In genomic region chr11:78551059-78551398, GRCm38 (mm10) we compare ENCODE assay signal across 9 mouse cellular contexts. TPM values are rescaled to one million over a fixed set of nuclear protein-coding genes. Genes with fewer than 3 reads are reported as not detected.
DNase-seq lines count a peak whose midpoint lies in the region; ATAC-seq and TF ChIP-seq lines count a peak whose summit lies in the region.
"Had no signal": no experiment of that assay in that cellular context is flagged by ENCODE, and none has a peak within 500 bp of the region (broad histone marks: within the 10 kb centered on the region; RNA-seq: fewer than 3 reads in every experiment).

No protein-coding gene starts in this region.

- H3K9ac ChIP-seq in heart, embryonic 15.5 days: 0 out of 2 replicates have a peak overlapping the region, but pooled peaks have one; percentile 42
- H3K9ac ChIP-seq in midbrain, embryonic 11.5 days (ENCODE audit: low read length): peak overlapping the region; percentile 60

- H3K4me1 ChIP-seq in heart, embryonic 15.5 days (replicated peaks): peaks cover 32% of the 10 kb centered on the region
- peaks cover 43% of the 10 kb centered on the region for H3K4me1 ChIP-seq in G1E (ENCODE audit: insufficient read depth, low read depth, low read length)
- H3K4me1 ChIP-seq in hindbrain, embryonic 10.5 days (replicated peaks): peaks cover 30% of the 10 kb centered on the region
- peaks cover 12% of the 10 kb centered on the region for H3K4me1 ChIP-seq in midbrain, embryonic 11.5 days (ENCODE audit: control insufficient read depth, insufficient read depth, low read length)

- TF ChIP-seq CTCF in G1E (IDR thresholded peaks at IDR 0.05; ENCODE audit: low read depth, low read length): no peak

- 0 out of 2 replicates have a peak overlapping the region, but pooled peaks have one; percentile 32 for H3K27ac ChIP-seq in heart, embryonic 15.5 days
- peak overlapping the region; percentile 90 for H3K27ac ChIP-seq in hindbrain, embryonic 10.5 days
- 0 out of 2 replicates have a peak overlapping the region, but pooled peaks have one; percentile 17 for H3K27ac ChIP-seq in midbrain, embryonic 11.5 days (ENCODE audit: low read depth, low read length)

- 35% methylated on average over 6 of the region's 6 CpGs for WGBS in heart, embryonic 15.5 days
- WGBS in hindbrain, embryonic 10.5 days: 38% methylated on average over 6 of the region's 6 CpGs
- 35% methylated on average over 6 of the region's 6 CpGs for WGBS in midbrain, embryonic 11.5 days

- no peaks in the 10 kb centered on the region for H3K36me3 ChIP-seq in heart, embryonic 15.5 days
- H3K36me3 ChIP-seq in G1E (replicated peaks): peaks cover 21% of the 10 kb centered on the region
- peaks cover 6% of the 10 kb centered on the region; the same call in 1 of the 2 replicates for H3K36me3 ChIP-seq in hindbrain, embryonic 10.5 days
- no peaks in the 10 kb centered on the region for H3K36me3 ChIP-seq in midbrain, embryonic 11.5 days (ENCODE audit: control insufficient read depth, insufficient read depth, low read length)

- H3K27me3 ChIP-seq in heart, embryonic 15.5 days: no peaks in the 10 kb centered on the region
- no peaks in the 10 kb centered on the region for H3K27me3 ChIP-seq in G1E (ENCODE audit: insufficient read depth, low read length)
- H3K27me3 ChIP-seq in hindbrain, embryonic 10.5 days (ENCODE audit: insufficient read depth, poor library complexity, severe bottlenecking): no peaks in the 10 kb centered on the region
- no peaks in the 10 kb centered on the region for H3K27me3 ChIP-seq in midbrain, embryonic 11.5 days (ENCODE audit: control insufficient read depth, insufficient read depth, low read length)
- H3K27me3 ChIP-seq: Patski had no signal

- peak overlapping the region; percentile 69 for H3K4me3 ChIP-seq in heart, embryonic 15.5 days
- H3K4me3 ChIP-seq in G1E (ENCODE audit: low read depth, low read length): peak overlapping the region; percentile 81
- peak overlapping the region; percentile 80 for H3K4me3 ChIP-seq in hindbrain, embryonic 10.5 days
- peak overlapping the region; percentile 69 for H3K4me3 ChIP-seq in midbrain, embryonic 11.5 days (ENCODE audit: low read depth, low read length)

- H3K4me2 ChIP-seq in heart, embryonic 15.5 days: peak overlapping the region; percentile 88
- H3K4me2 ChIP-seq in midbrain, embryonic 11.5 days: peak overlapping the region; percentile 62

- DNase-seq in heart, adult 8-10 months (ENCODE audit: low spot score): no peak
- DNase-seq in G1E (ENCODE audit: low spot score): no peak
- no peak for DNase-seq in hindbrain, embryonic 10.5 days (ENCODE audit: low spot score)
- DNase-seq in midbrain, embryonic 11.5 days (ENCODE audit: low spot score, missing footprints): no peak
- DNase-seq in B cell, adult 2 months: no peak
- no peak for DNase-seq in cerebellum, adult 18-20 months
- no peak for DNase-seq in embryo, embryonic 11 days

- ATAC-seq in heart, embryonic 15.5 days (replicated peaks; ENCODE audit: insufficient number of reproducible peaks, insufficient read depth, low FRiP score, low read depth): peak; percentile 2; the same call in 1 of the 2 replicates
- ATAC-seq in G1E (ENCODE audit: extremely low read depth, insufficient number of reproducible peaks, low FRiP score, poor library complexity, severe bottlenecking): no peak
- peak; percentile 47 for ATAC-seq in midbrain, embryonic 11.5 days (ENCODE audit: low FRiP score)

- no peaks in the 10 kb centered on the region for H3K9me3 ChIP-seq in heart, embryonic 15.5 days (replicated peaks)
- H3K9me3 ChIP-seq in G1E (replicated peaks): peaks cover 16% of the 10 kb centered on the region
- peaks cover 6% of the 10 kb centered on the region; the same call in 1 of the 2 replicates for H3K9me3 ChIP-seq in hindbrain, embryonic 10.5 days
- H3K9me3 ChIP-seq in midbrain, embryonic 11.5 days (ENCODE audit: control insufficient read depth, low read length): no peaks in the 10 kb centered on the region

RNA-seq across cellular contexts. Expression of gene Tmem97, which starts 0.5 kb away (rescaled TPM):
- 43.8 and 48.7 TPM in 2 replicates for polyA plus RNA-seq in heart, embryonic 15.5 days (2015; fragmentation: Nextera tagmentation; extraction: Ambion mirVana)
- total RNA-seq in heart, adult 8-10 months (2022): 1 to 10 TPM; 3.4 to 5.5 (median 4.3) TPM
- total RNA-seq in G1E (2014; fragmentation: Nextera tagmentation) (54.8 and 65.1 TPM in 2 replicates), G1E (2017) (67.8 and 70.1 TPM in 2 replicates)
- 30.4 and 30.8 TPM in 2 replicates for polyA plus RNA-seq in G1E (2012)
- polyA plus RNA-seq in hindbrain, embryonic 10.5 days (2016; fragmentation: Nextera tagmentation; extraction: Ambion mirVana): 86.5 and 94.5 TPM in 2 replicates
- polyA plus RNA-seq in midbrain, embryonic 11.5 days (2014; fragmentation: Nextera tagmentation; extraction: Ambion mirVana): 71.6 and 75.5 TPM in 2 replicates

RNA-seq across cellular contexts. Expression of gene Ift20, which starts 14.9 kb away (rescaled TPM):
- polyA plus RNA-seq in heart, embryonic 15.5 days (2015; fragmentation: Nextera tagmentation; extraction: Ambion mirVana): 97.5 and 106 TPM in 2 replicates
- total RNA-seq in heart, adult 8-10 months (2022): 10 to 100 TPM; 30.3 to 36.6 (median 35.8) TPM
- 139 and 142 TPM in 2 replicates for total RNA-seq in G1E (2014; fragmentation: Nextera tagmentation)
- 112 and 118 TPM in 2 replicates for total RNA-seq in G1E (2017)
- 35.4 and 46.3 TPM in 2 replicates for polyA plus RNA-seq in G1E (2012)
- polyA plus RNA-seq in hindbrain, embryonic 10.5 days (2016; fragmentation: Nextera tagmentation; extraction: Ambion mirVana): 89.2 and 94.2 TPM in 2 replicates
- 109 and 110 TPM in 2 replicates for polyA plus RNA-seq in midbrain, embryonic 11.5 days (2014; fragmentation: Nextera tagmentation; extraction: Ambion mirVana)

RNA-seq across cellular contexts. Expression of gene Tnfaip1, which starts 14.9 kb away (rescaled TPM):
- 63.7 and 73.0 TPM in 2 replicates for polyA plus RNA-seq in heart, embryonic 15.5 days (2015; fragmentation: Nextera tagmentation; extraction: Ambion mirVana)
- total RNA-seq in heart, adult 8-10 months (2022): 10 to 100 TPM; 33.8 to 41.8 (median 37.6) TPM
- total RNA-seq in G1E (2014; fragmentation: Nextera tagmentation) (11.7 and 12.9 TPM in 2 replicates), G1E (2017) (3.7 and 3.8 TPM in 2 replicates)
- 5.1 and 6.0 TPM in 2 replicates for polyA plus RNA-seq in G1E (2012)
- 70.4 and 81.6 TPM in 2 replicates for polyA plus RNA-seq in hindbrain, embryonic 10.5 days (2016; fragmentation: Nextera tagmentation; extraction: Ambion mirVana)
- polyA plus RNA-seq in midbrain, embryonic 11.5 days (2014; fragmentation: Nextera tagmentation; extraction: Ambion mirVana): 76.7 and 83.1 TPM in 2 replicates

RNA-seq across cellular contexts. Expression of gene Poldip2, which starts 39.0 kb away (rescaled TPM):
- polyA plus RNA-seq in heart, embryonic 15.5 days (2015; fragmentation: Nextera tagmentation; extraction: Ambion mirVana): 157 and 162 TPM in 2 replicates
- total RNA-seq in heart, adult 8-10 months (2022): 100 to 1,000 TPM; 141 to 157 (median 151) TPM
- total RNA-seq in G1E (2014; fragmentation: Nextera tagmentation) (72.5 and 92.3 TPM in 2 replicates), G1E (2017) (62.0 and 72.9 TPM in 2 replicates)
- 66.1 and 73.0 TPM in 2 replicates for polyA plus RNA-seq in G1E (2012)
- 135 and 152 TPM in 2 replicates for polyA plus RNA-seq in hindbrain, embryonic 10.5 days (2016; fragmentation: Nextera tagmentation; extraction: Ambion mirVana)
- polyA plus RNA-seq in midbrain, embryonic 11.5 days (2014; fragmentation: Nextera tagmentation; extraction: Ambion mirVana): 135 and 139 TPM in 2 replicates

RNA-seq across cellular contexts. Expression of gene Tmem199, which starts 39.1 kb away (rescaled TPM):
- 36.3 and 37.8 TPM in 2 replicates for polyA plus RNA-seq in heart, embryonic 15.5 days (2015; fragmentation: Nextera tagmentation; extraction: Ambion mirVana)
- total RNA-seq in heart, adult 8-10 months (2022): 10 to 100 TPM; 11.2 to 12.9 (median 12.5) TPM
- total RNA-seq in G1E (2014; fragmentation: Nextera tagmentation) (19.7 and 25.8 TPM in 2 replicates), G1E (2017) (51.6 and 60.5 TPM in 2 replicates)
- 15.8 and 17.4 TPM in 2 replicates for polyA plus RNA-seq in G1E (2012)
- polyA plus RNA-seq in hindbrain, embryonic 10.5 days (2016; fragmentation: Nextera tagmentation; extraction: Ambion mirVana): 84.0 and 86.4 TPM in 2 replicates
- polyA plus RNA-seq in midbrain, embryonic 11.5 days (2014; fragmentation: Nextera tagmentation; extraction: Ambion mirVana): 82.4 and 91.3 TPM in 2 replicates

Comparison
In these comparisons a context has a peak if more than half of its experiments do, and no peak if none do; other contexts are left out.
1. H3K27ac ChIP-seq: peak in every context shown above with its lines; median percentile 90 in hindbrain, embryonic 10.5 days; 32 in heart, embryonic 15.5 days; 17 in midbrain, embryonic 11.5 days.